Mouse (Mus musculus) retina, embryonic 14.5 days (tissue): ENCODE data around the gene Chaf1a.
A peak's percentile ranks its signal among the peaks of the same experiment; 100 is the strongest.

Experiments
- DNase-seq: peaks from one replicate; pipeline ENCODE4 v3.0.0-alpha.2; 2015; ENCODE audit warnings: low spot score

Gene Chaf1a

DNA sequence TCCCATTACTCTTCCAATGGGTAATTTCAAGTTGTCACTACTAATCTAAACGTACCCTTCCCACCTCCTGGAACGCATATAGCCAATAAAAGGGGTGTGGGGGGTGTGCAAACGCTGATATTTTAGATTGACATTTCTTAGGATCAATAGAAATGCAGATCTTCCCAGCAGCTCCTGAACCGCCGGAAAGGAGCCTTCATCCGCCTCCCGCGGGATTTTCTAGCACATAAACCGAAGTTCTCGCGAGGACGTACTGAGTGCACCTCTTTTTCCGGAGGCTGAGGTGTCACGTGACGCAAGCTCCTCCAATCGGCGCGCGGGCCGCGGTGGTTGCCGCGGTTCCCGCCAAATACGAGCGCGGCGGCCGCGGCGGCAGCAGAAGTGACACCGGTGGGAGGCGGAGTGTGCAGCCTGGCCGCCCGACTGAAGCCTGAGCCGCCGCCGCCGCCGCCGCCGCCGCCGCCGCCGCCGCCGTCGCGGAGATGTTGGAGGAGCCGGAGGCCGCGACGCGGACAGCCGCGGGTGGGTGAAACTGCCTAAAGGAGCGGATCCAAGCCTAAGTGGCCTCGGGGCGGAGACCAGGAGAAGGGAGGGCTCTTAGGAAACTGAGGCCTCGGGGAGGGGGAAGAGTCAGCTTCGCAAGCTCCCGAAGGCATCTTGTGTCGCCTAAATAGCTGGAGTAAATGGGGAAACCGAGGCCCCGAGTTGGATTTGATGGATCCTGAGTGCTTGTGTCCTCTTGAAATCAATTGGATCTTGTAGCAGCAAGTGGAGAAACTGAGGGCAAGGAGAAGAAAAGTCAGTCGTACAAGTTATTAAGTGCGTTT, at the start of gene Chaf1a:
Chaf1a (plus strand) TSS at position 410 of the 827 bp plus-strand sequence.
- DNase-seq = peak; percentile 99

DNA sequence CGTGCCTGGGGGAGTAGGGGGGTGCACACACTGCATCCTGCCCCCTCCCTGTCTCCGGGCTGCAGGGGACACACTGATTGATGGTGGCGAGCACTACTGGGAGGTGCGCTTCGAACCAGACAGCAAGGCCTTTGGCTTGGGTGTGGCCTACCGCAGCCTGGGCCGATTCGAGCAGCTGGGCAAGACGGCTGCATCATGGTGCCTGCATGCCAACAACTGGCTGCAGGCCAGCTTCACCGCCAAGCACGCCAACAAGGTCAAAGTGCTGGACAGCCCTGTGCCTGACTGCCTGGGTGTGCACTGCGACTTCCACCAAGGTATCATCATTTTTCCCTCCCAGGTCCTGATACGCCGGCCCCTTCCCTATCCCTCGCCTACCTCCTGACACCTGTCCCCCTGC, 44.2 kb upstream of the Chaf1a start:
- DNase-seq = no peak

DNA sequence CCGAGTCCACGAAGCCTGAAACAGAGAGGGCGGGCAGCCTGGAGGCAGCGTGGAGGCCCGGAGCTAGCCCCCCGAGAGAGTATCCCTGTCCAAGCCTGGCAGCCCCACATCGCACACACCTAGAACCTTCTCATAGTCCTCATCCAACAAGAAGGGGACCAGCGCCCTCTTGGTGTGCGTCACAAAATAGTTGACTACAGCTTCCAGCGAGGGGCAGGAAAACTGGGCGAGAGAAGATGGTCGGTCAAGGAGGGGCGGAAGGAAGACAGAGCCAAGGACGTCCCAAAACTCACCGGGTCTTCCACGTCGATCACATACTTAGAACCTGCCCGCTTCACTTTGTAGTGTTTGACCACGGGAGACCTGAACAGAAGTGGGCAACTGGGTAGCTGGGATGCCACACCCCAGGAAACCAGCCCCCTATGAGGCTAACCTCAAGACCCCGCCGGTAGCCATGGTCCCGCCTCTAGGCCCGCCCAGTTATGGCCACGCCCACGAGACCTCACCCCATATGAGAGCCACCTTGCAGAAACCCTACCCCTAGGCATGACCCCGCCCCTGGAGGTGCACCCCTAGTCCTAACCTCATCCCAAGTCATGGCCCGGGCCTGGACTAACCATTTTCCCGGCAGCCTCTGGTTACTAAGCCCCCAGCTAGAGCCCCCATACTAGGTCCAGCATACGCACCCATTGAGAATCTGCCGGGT, 40.3 kb upstream of the Chaf1a start:
- DNase-seq = no peak

DNA sequence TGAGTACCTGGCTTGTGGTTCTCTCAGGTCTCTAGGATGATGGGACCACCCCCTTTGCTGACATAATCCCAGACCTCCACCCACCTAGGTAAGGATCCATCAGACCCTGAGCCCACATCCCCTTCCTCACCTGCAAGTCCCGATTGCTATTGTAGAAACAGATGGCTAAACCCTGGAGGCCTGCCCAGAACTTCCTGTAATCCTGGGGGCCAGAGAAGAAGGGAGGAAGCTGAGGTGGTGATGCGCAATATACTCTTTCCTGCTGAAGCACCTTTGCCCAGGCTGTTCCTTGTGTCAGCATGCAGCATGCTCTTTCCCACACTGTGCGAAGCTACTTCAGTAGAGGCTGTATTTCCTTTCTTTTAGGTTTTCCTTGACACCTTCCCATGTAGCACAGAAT, 37.2 kb upstream of the Chaf1a start:
- no peak for DNase-seq

DNA sequence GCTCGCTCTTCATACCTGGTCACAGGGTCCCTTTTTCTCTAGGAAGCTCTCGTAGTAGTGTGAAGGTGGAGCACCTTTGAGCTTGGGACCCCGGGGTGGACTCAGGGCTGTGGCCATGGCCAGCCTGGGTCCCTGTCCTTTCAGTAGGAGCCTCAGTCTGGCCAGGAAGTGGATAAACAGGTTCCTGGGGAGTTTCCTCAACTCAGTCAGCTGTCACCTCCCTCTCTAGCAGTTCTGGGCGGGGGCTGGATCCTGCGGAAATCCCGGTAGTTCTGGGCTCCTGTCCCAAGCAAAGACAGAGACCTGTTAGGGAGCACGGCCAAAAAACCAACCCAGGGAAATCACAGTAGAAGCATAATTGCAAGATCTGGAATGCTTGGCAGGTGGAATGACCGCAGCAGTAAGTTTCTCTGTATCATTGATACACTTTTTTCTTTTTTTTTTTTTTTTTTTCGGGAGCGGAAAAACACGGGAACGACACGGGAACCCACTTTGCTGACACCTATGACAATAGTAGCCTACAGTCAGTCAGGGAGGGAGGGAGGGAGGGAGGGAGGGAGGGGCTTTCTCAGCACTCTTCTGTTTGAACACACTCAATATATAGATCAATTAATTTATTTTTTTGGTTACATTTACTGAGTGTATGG, 34.7 kb upstream of the Chaf1a start, which contains the start of the genes Stap2 and Mpnd:
Stap2 (minus strand) TSS at position 170 of the 647 bp plus-strand sequence.
Mpnd (plus strand) TSS at position 297 of the 647 bp plus-strand sequence.
- no peak for DNase-seq

DNA sequence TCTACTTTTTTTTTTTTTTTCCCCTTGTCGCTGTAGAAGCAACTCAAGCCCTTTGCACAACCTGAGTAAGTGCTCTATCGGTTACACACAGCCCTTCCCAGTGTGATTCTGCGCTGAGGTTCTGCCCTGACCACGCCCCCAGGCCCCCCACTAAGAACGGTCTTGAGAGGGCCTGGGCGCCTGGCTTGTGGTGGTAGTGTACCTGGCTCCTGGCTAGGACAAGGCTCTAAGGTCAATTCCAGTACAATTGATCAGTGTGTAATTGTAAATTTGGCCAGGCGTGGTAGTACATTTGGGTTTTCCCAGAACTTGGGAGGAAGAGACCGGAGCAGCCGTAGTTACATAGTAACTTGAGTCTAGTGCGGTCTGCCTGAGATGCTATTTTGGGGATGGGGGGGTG, 33.3 kb upstream of the Chaf1a start:
- DNase-seq = no peak

DNA sequence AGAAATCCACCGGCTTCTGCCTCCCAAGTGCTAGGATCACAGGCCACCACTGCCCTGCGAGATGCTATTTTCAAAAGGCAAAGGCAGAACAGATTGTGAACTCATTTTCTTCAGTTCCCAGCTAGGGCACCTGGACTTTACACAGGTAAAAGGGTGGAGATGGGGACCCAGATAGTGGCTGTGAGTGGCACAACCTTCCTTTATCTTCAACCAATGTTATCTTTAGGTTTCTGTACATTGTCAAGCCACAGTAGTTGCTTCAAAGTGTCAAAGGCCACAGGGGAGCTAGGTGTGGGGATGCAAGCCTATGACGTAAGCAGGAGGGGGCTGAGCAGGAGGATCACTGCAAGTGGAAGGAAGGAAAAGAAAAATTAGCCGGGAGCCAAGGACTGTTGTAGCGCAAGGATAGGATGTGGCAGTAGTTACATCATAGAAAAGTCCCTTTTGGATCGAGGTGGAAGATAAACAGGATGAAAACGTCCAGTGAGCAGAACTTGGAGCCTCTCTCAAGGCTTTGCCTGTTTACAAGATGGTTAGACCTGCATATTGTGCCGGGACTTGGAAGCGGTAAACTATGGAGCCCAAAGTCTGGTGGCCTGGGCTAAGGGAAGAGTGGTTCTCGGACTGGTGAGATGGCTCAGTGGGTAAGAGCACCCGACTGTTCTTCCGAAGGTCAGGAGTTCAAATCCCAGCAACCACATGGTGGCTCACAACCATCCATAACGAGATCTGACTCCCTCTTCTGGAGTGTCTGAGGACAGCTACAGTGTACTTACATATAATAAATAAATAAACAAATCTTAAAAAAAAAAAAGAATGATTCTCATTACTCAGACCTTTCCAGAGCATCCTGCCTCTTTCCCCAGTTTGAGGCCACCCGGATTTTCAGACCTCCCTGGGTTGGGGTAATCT, 32.5 kb upstream of the Chaf1a start:
- peak; percentile 39 for DNase-seq

DNA sequence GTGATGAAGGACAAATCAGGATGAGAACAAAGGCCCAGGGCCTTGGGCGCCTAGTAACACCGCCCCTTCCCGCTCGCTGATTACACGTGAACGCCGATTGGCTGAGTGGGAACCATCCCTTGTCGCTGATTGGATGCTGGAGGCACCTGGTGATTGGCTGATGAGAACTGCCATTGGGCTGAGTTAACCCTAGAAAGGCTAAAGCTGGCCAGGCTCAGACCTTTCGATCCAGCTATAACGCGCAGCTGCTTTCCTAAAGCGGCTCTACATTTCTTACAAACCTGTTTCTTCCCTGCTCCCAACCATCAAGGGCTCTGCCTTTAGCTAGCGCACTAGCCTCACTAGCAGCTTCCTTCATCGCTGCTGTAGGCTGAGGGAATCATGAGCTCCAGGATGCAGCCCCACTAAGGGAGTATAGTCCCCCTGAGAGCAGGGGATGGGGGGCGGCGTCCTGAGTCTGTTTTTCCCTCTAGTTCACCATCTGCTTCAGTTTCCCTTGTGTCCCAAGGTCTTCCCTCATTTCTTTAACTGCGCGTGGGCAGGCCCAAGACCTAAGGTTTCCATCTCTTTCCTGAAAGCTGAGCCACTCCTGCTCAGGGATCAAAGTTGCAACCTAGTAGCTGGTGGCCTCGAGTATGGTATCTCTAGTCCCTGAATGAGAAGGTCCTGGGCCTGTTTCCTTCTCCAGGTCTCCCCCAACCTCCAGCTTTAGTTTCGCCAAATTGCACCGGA, 31.7 kb upstream of the Chaf1a start:
- peak; percentile 98 for DNase-seq

DNA sequence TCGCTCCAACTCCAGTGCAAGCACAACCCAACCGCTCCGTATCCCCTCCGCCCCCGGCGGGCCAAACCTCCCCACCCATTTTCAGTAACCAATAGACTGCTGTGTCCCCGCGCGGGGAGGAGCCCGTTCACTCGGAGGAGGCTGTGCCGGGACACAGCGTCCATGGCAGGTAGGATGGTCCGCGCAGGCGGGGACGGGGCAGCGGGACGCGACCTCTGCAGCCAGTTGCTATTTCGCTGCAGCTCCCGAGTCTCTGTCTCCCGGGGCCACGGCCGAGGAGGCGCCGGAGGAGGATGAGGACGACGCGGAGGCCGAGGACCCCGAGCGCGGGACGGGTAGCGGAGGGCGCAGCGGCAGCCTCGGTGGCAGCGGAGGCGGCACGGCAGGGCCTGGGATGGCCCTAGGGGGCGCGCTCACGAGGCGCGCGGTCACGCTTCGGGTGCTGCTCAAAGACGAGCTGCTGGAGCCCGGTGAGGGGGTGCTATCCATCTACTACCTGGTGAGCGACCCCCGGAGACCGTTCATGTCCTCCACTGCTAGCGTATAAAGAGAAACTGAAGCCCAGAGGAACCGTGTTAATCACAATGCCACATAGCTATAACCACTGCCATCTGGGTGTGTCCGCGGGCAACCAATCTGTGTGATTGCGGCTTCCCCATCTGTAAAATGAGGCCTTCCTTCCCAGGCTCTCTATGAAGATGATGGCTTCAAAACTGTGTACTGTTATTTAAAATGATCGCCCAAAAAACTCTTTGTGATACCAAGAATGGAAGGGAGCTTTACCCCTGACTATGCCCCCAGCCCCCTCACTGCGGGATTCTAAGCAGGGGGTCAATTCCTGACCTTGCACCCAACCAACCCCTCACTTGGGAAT, 30.9 kb upstream of the Chaf1a start:
- DNase-seq = peak; percentile 87

DNA sequence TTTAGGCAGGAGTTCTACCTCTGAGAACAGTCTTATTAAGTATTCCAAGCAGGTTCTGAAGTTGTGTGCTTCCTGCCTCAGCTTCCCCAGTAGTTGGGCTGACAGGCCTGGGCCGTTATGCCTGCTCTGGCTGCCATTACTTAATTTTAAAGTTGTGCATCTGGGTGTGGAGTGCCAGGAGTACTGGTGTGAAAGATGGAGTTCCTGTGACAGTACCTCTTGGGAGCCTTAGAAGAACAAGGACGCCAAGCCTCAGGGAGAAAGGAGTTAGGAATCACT, 30.3 kb upstream of the Chaf1a start:
- no peak for DNase-seq

DNA sequence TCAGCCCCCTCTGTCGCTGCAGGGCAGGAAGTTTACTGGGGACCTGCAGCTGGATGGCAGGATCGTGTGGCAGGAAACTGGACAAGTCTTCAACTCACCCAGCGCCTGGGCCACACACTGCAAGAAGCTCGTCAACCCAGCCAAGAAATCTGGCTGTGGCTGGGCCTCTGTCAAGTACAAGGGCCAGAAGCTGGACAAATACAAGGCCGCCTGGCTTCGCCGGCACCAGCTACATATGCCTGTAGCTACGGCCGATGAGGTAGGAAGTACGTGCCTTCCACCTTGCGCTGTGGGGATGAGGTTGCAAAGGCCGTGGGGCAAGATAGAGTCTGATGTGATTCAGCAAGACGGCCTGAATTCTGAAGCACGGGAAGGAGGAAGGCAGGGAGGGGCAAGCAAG, 30.0 kb upstream of the Chaf1a start:
- no peak for DNase-seq

DNA sequence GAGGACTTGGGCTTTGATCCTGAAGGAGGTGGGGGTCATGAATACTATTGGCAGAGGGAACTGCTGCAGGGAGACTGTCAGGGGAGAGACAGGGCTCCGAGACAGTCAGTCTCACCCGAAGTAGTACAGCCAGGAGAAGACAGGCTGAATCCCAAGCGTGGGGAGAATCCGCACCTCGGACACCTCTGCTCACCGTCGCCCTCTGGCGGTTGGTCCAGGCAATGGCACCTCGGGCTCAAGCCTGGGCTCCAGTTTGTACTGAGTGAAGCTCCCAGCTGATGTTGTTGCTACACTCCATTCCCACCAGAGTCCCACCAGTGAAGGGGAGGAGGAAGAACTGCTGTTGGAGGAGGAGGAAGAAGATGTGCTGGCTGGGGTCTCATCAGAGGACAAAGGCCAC, 29.6 kb upstream of the Chaf1a start:
- peak; percentile 85 for DNase-seq

DNA sequence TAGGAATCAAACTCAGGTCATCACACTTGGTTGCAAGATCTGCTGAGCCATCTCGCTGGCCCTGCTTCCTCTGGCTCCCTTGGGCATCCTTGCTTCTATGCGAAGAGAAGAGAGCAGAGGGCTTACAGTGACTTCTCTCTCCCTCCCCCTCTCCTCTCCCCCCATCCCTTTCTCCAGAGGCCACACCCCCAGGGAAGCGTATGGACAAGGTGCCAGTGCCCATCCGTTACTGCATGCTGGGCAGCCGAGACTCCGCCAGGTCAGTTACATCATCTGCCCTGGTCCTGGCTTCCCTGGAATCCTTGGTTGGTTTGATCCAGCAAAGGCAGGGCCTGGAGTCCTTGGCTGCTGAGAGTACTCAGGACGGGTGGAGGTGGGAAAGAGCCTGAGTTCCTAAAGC, 28.8 kb upstream of the Chaf1a start:
- no peak for DNase-seq

DNA sequence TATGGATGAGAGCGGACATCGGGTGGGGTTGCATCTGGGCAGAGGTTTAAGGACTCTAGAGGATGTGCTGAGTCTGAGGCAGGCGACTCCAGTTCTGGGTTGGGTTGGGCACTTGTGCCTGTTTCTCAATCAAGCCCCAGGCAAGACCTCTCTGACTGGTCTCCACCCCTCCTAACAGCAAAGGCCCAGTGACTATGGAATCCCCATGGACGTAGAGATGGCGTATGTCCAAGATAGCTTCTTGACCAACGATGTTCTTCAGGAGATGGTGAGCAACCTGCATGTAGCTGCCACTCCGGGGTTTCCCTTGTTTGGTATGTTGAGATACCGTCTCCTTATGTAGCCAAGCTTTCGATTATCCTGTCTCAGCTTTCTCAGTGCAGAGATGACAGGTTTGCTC, 24.9 kb upstream of the Chaf1a start:
- no peak for DNase-seq

DNA sequence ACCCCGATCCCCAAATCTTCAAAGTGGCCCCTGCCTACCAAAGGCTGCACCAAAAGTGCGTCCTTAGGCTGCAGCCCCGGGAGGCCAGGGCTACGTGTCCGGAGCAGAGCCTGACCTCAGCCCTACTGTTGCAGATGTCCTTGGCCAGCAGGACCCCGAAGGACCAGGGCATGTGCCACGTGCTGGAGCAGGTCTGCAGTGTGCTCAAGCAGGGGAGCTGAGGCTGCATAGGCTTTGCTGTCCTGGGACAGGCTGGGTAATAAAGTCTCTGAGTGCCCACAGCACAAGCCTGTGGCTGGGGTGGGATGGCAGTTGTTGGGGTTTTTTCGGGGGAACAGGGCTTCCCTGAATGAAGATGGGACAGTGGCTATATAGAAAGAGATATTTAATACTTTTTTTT, 23.9 kb upstream of the Chaf1a start:
- no peak for DNase-seq

DNA sequence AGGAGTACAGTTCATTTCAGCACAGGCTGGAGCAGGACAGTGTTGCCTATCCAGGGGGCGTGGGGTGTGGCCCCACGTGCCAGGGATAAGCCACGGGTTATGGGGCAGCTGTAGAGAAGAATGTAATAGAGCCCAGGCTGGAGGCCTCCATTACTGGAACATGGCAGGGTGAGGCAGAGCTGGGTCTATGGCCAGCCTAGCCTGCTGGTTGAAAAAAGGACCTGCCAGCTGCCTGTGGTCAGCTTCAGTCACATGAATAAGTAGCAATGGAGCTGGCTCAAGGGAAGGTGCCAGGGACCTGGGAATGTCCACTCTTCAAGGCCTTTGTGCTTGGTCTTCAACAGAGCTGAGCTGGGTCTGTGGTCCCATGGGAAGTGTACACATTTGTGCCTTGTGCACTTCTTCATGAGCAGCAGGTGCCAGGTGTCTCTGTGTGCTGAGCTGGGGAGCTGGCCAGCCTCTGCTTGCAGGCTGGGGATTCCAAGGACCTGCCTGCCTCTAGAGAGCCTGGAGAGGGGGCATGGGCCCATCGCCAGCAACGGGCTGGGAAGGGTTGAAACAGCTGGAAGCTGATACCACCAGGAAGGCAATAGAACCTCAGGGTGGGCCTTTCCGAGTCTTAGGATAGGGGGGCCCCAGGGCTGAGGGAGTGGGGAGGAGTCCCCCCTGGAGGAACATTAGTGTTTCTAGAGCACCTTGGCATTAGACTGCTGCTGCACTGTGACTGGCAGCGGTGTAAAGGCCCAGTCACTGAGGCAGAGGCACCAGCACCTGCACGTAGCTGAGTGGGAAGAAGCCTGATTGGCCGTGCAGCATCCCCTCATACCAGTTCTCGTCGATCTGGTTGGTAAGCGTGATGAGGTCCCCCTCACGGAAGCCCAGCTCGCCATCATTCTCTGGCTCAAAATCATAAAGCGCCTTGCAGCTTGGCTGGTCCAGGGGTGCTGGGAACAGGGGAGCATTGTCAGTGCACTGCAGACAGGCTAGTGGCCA, 23.1 kb upstream of the Chaf1a start:
- no peak for DNase-seq

DNA sequence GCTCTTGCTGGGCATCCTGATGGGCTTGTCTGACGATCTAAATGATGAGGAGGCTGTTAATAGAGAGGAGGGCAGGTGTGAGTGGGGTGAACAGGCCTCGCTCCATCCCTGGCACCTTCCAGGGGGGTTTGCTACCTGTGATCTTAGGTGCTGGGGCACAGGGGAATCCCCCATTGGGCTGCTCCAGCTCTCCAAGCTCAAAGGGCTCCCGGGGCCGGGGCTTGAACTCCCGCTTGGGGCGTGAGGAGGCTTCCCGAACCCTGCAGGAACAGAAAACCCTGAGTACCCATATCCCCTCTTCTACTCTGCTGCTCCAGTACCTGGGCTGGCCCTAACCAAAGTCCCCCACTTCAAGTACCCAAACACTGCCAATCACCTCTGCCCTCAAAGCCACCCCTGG, 22.4 kb upstream of the Chaf1a start:
- no peak for DNase-seq

DNA sequence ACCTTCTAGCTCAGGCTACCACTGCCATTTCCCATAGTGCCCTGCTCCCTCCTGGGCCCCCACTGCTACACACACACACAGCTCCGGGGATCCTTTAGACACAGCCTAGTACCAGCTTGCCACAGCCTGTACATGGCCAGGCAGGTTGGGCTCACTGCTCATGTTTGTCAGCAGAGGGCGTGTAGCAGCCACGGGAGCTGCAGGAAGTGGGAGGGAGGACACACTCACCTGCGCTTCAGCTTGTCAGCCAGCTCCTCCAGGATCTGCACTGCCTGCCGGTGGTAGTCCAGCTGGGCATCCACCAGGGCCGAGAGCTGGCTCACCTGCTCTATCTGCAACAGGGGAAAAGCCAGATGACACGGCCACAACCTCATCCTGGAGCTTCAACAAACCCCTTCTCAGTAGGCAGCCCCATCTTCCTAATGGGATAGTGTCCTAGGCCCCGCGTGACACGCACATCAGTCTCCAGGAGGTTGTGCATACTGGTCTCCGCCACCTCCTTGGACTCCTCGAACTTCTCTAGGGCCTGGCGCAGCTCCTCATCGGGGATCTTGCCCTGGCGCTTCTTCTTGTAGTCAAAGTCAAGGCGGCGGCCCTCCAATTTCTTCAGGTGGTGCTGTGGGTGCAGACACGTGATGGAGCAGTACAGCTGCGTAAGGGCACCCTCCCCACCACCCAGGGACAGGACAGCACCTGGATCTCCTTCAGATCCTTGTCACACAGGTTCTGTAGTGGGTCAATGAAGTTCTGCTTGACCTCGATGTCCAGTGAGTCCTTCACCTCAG, 21.7 kb upstream of the Chaf1a start:
- DNase-seq = no peak
